ENCODE assay signal across 8 mouse cellular contexts in the genomic region with DNA sequence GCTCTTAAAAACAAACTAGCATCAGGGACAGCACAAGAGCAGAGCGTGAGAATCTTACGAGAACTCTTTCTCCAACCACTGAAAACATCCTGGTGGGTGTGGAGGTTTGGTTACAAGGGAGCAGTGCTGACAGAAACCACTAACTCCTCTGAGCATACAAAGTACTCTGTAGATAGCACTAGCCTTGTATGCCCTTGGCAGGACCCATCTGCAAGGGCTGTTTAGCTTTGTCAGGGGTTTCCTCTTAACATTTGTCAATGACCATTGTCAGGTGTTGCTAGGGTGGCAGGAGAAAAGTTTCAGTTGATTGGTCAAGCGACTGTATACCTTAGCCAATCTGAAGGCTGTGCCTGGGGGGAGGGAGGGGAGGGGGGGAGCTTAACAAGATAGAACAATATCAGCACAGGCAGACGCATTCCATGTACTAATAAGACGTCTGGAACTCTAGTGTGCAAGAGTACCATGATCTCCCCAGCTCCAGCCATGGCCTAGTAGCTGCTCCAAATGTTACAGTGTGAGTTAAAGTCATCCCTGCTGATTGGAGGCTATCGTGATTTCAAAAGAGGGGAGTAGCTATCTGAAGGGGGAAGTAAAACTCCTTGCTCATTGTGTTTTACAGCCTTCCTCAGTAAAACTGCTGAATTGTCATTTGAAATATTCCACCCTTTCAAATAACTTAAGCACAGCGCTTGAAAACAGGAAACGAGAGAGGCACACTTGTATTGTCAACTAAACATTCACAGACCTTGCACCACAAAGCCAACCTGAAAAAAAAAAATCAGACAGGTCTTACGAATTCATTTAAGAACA.
DNase-seq lines count a peak whose midpoint lies in the region; ATAC-seq and TF ChIP-seq lines count a peak whose summit lies in the region.

No protein-coding gene starts in this region.

- peaks cover 3 to 9% of the 10 kb centered on the region in 2 experiments for H3K27me3 ChIP-seq in MEL (ENCODE audit: control insufficient read depth in 1 of 2, insufficient read depth in 2 of 2, low read length in 2 of 2)
- H3K27me3 ChIP-seq in heart, embryonic 15.5 days = peaks cover 65% of the 10 kb centered on the region
- H3K27me3 ChIP-seq in liver, embryonic 15.5 days = no peaks in the 10 kb centered on the region
- H3K27me3 ChIP-seq in small intestine, adult 2 months (ENCODE audit: control insufficient read depth, insufficient read depth, low read length) = no peaks in the 10 kb centered on the region

- TF ChIP-seq CTCF in MEL (IDR thresholded peaks at IDR 0.05 in 2 of 3, conservative IDR thresholded peaks at IDR 0.05 in 1 of 3; ENCODE audit: control insufficient read depth in 1 of 3, insufficient read depth in 1 of 3, low read depth in 2 of 3, low read length in 3 of 3, poor library complexity in 1 of 3, severe bottlenecking in 1 of 3) = no peak
- TF ChIP-seq CTCF in small intestine, adult 2 months (IDR thresholded peaks at IDR 0.05; ENCODE audit: extremely low read depth, insufficient read length, insufficient replicate concordance, low read depth, low read length) = no peak
- no peak for TF ChIP-seq CTCF in left cerebral cortex, adult 2 months (IDR thresholded peaks at IDR 0.05)

- peak; percentile 68 for ATAC-seq in heart, embryonic 15.5 days (replicated peaks; ENCODE audit: insufficient number of reproducible peaks, insufficient read depth, low FRiP score, low read depth)
- ATAC-seq in liver, embryonic 15.5 days (ENCODE audit: insufficient read depth) = peak; percentile 58

- no peaks in the 10 kb centered on the region for H3K9me3 ChIP-seq in MEL (replicated peaks; ENCODE audit: insufficient read depth, low read length)
- no peaks in the 10 kb centered on the region for H3K9me3 ChIP-seq in heart, embryonic 15.5 days (replicated peaks)
- H3K9me3 ChIP-seq in liver, embryonic 15.5 days (replicated peaks) = no peaks in the 10 kb centered on the region

- 21% methylated on average over 9 of the region's 9 CpGs for WGBS in heart, embryonic 15.5 days
- 14% methylated on average over 9 of the region's 9 CpGs for WGBS in liver, embryonic 15.5 days (ENCODE audit: insufficient replicate concordance)
- WGBS in small intestine, adult 2 months = 41% methylated on average over 9 of the region's 9 CpGs

- H3K4me3 ChIP-seq in MEL (ENCODE audit: control insufficient read depth in 1 of 2, insufficient read depth in 1 of 2, low read depth in 2 of 2, low read length in 2 of 2) = no peak overlapping the region
- no peak overlapping the region for H3K4me3 ChIP-seq in heart, embryonic 15.5 days
- no peak overlapping the region for H3K4me3 ChIP-seq in liver, embryonic 15.5 days (replicated peaks)
- H3K4me3 ChIP-seq in small intestine, adult 2 months (ENCODE audit: low read depth, low read length) = no peak overlapping the region
- no peak overlapping the region for H3K4me3 ChIP-seq in left cerebral cortex, adult 2 months

- no peaks in the 10 kb centered on the region for H3K36me3 ChIP-seq in MEL (ENCODE audit: control insufficient read depth in 1 of 2, insufficient read depth in 2 of 2, low read length in 2 of 2)
- H3K36me3 ChIP-seq in heart, embryonic 15.5 days = no peaks in the 10 kb centered on the region
- no peaks in the 10 kb centered on the region for H3K36me3 ChIP-seq in liver, embryonic 15.5 days (replicated peaks)
- no peaks in the 10 kb centered on the region for H3K36me3 ChIP-seq in small intestine, adult 2 months (ENCODE audit: control insufficient read depth, insufficient read depth, low read length)

- H3K27ac ChIP-seq in MEL (ENCODE audit: control insufficient read depth, low read depth, low read length) = no peak overlapping the region
- H3K27ac ChIP-seq in heart, embryonic 15.5 days = no peak overlapping the region
- peak overlapping the region; percentile 14; the same call in 1 of the 2 replicates for H3K27ac ChIP-seq in liver, embryonic 15.5 days (replicated peaks)
- peak overlapping the region; percentile 64 for H3K27ac ChIP-seq in small intestine, adult 2 months (ENCODE audit: insufficient read depth, low read depth, low read length)
- no peak overlapping the region for H3K27ac ChIP-seq in left cerebral cortex, adult 2 months

- H3K79me2 ChIP-seq in MEL (ENCODE audit: control insufficient read depth, insufficient read depth, low read length, poor library complexity) = no peaks in the 10 kb centered on the region

- TF ChIP-seq EP300 in MEL (IDR thresholded peaks at IDR 0.05; ENCODE audit: low read depth in 1 of 2, low read length in 2 of 2) = no peak

- no peak overlapping the region; the same call in 1 of the 2 replicates for H3K4me2 ChIP-seq in heart, embryonic 15.5 days
- H3K4me2 ChIP-seq in liver, embryonic 15.5 days = no peak overlapping the region

- no peak for TF ChIP-seq RAD21 in MEL (IDR thresholded peaks at IDR 0.05; ENCODE audit: low read depth, low read length)

- DNase-seq in A20 (ENCODE audit: low read depth, low spot score) (peak; percentile 93), MEL (ENCODE audit: low read depth, low spot score) (peak; percentile 66)
- DNase-seq in gastrocnemius, postnatal 14 days = no peak
- no peak for DNase-seq in left cerebral cortex, adult 2 months (ENCODE audit: extremely low spot score in 1 of 2, low spot score in 2 of 2)
- DNase-seq in spleen, postnatal 10 days (ENCODE audit: low spot score in 2 of 2) = no peak

- no peak for TF ChIP-seq POLR2A in MEL (IDR thresholded peaks at IDR 0.05; ENCODE audit: control insufficient read depth in 1 of 2, insufficient read depth in 1 of 2, low read depth in 1 of 2, low read length in 2 of 2, poor library complexity in 1 of 2)
- TF ChIP-seq POLR2A in small intestine, adult 2 months (IDR thresholded peaks at IDR 0.05; ENCODE audit: low read depth, low read length) = no peak

- peaks cover 0 to 11% of the 10 kb centered on the region in 2 experiments; a peak in 1 of 4 replicates for H3K4me1 ChIP-seq in MEL (ENCODE audit: control insufficient read depth in 1 of 2, insufficient read depth in 2 of 2, low read length in 2 of 2)
- peaks cover 13% of the 10 kb centered on the region for H3K4me1 ChIP-seq in heart, embryonic 15.5 days (replicated peaks)
- H3K4me1 ChIP-seq in liver, embryonic 15.5 days (replicated peaks) = no peaks in the 10 kb centered on the region
- no peaks in the 10 kb centered on the region for H3K4me1 ChIP-seq in small intestine, adult 2 months (ENCODE audit: control insufficient read depth, insufficient read depth, insufficient read length, low read length)

- H3K9ac ChIP-seq in MEL (ENCODE audit: control insufficient read depth, low read depth, low read length, poor library complexity, severe bottlenecking) = no peak overlapping the region
- no peak overlapping the region for H3K9ac ChIP-seq in heart, embryonic 15.5 days
- no peak overlapping the region for H3K9ac ChIP-seq in liver, embryonic 15.5 days

- intact Hi-C loops in gastrocnemius, postnatal 14 days (cut with DNase I; ENCODE audit: low total_unique reads) = no loop called here
- intact Hi-C loops in left cerebral cortex, adult 2 months (cut with DNase I) = loop anchor here (5.0 kb wide), 1 partner anchor 49 kb away; no protein-coding TSS in a partner anchor

TF ChIP-seq in MEL, 35 proteins besides CTCF, POLR2A, EP300 and RAD21:
- TF ChIP-seq CHD1 (IDR thresholded peaks at IDR 0.05; ENCODE audit: low read depth, low read length) = no peak
- no peak for TF ChIP-seq JUND (IDR thresholded peaks at IDR 0.05; ENCODE audit: low read depth, low read length)
- 0 out of 2 replicates have a peak, but pooled peaks have one; percentile 3 for TF ChIP-seq GATA1 (IDR thresholded peaks at IDR 0.05; ENCODE audit: low read depth, low read length)
- no peak for TF ChIP-seq TAL1 (IDR thresholded peaks at IDR 0.05; ENCODE audit: low read length)
- TF ChIP-seq MEF2A (IDR thresholded peaks at IDR 0.05; ENCODE audit: extremely low read depth, insufficient replicate concordance, low read depth, low read length, poor library complexity, severe bottlenecking) = no peak
- TF ChIP-seq MAX (IDR thresholded peaks at IDR 0.05; ENCODE audit: low read length) = no peak
- 0 out of 2 replicates have a peak, but pooled peaks have one; percentile 44 for TF ChIP-seq MAFK (IDR thresholded peaks at IDR 0.05; ENCODE audit: borderline replicate concordance, low read depth, low read length)
- TF ChIP-seq SIN3A (IDR thresholded peaks at IDR 0.05; ENCODE audit: low read length) = no peak
- TF ChIP-seq ZKSCAN1 (IDR thresholded peaks at IDR 0.05; ENCODE audit: low read depth, low read length) = no peak
- no peak for TF ChIP-seq USF1 (IDR thresholded peaks at IDR 0.05; ENCODE audit: low read depth, low read length)
- no peak for TF ChIP-seq HCFC1 (IDR thresholded peaks at IDR 0.05; ENCODE audit: low read depth, low read length)
- no peak for TF ChIP-seq TBP (IDR thresholded peaks at IDR 0.05; ENCODE audit: low read depth, low read length)

Comparison
In these comparisons a context has a peak if more than half of its experiments do, and no peak if none do; other contexts are left out.
1. DNase-seq: peak in A20 (single experiment) and MEL (single experiment); none in gastrocnemius, postnatal 14 days (single experiment), left cerebral cortex, adult 2 months (0 of 2) and spleen, postnatal 10 days (0 of 2).
2. H3K27ac ChIP-seq: peak in liver, embryonic 15.5 days (single experiment) and small intestine, adult 2 months (single experiment); none in MEL (single experiment), heart, embryonic 15.5 days (single experiment) and left cerebral cortex, adult 2 months (single experiment).